Mouse (Mus musculus) CH12F3 (cell line): ENCODE measurements around the gene Cfp.

Source experiments
- in situ Hi-C: fragments of 300-500 bp; cut with MboI; formaldehyde crosslinking; loops from 2 replicates; pipeline ENCODE4 v1.14.3; 2020; ENCODE audit warnings: low sequenced_read_pairs

Cfp gene

DNA sequence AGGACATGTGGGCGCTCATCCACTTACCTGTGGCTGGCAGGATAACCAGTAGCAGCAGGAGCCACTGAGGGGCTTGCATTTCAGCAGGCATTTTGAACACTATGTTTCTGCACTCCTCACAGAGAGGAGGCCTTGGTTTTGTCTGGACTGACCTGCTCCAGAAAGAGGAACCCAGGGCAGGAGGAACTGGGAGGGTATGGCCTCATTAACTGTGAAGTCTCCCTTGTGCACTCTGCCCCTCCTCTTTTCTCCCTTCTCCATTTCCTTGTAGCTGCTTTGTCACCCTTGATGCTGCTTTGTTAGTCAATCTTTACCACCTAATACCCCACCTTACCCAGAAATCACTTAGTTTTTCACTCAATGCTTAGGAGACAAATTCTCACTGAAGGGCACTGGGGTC is at the start of gene Cfp:
Gene Cfp, minus strand, starts transcription at position 192 of the 400 bp plus-strand sequence.
- in situ Hi-C loops: loop anchor here (25.0 kb wide), 2 partner anchors 94 to 269 kb away; partner anchors contain the start of gene Uba1

DNA sequence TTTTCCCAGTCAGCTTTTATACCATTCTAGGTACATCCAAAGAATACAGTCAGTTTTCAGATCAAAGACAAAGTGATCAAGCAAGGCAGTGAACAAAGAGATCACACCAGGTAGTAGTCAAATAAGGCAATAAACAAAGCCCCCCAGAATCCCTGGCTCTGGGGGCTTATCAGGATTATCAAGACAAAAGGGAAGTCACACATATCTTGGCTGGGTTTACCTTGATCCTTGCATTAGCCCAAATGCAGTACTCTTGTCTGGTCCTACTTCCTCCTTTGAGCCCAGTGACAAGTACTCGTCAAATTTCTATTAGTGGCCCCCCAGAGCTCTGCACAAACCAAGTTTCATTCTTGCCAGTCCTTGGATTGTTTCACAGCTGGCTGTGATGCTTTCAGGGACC is 49.5 kb upstream of the Cfp start:
- in situ Hi-C loops: no loop called here

DNA sequence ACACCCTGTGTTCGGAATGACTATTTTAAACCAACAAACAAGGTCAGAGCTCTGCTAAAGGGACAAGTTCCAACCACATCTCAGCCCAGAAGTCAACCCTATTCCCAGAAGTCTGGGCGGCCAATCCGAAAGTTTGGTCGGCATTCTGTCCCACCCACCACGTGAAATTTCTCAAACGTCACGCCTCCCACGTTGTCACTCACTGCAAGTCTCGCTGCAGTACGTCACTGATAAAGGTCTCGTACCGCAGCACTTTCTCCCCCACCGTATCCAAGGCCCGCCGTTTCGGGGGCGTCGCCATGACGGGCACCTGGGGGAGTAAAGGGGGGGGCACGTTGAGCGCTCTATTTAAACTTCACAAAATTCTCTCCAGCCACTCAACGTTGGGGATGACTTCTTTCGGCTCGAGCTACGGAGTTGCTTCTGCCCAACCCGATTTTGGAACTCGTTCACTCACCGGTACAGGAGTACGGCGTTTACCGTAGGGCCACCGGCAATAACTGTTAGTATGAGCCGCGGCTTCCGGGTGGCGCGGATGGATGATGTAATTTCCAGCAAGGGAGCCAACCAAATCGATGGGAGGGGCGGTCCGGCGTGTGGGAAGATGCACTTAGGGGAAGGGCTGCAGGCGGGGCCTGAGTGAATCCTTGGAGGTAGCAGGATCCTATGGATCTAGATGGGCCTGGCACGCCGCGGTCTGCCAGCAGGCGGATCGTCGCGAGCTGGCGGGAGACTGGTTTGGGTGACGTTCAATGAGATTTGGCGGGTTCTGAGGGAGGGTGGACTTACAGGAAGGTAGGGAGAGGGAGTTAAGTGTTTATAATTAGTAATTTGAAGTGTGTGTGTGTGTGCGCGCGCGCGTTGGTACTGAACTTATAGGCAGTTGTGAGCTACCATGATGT is 30.4 kb upstream of the Cfp start, which contains the start of gene Uxt:
Gene Uxt, minus strand, starts transcription at position 541 of the 902 bp plus-strand sequence.
- in situ Hi-C loops: no loop called here

GRCm38 (mm10) chrX:20950191-20950880 is 19.0 kb upstream of the Cfp start, which contains the start of gene Elk1:
Gene Elk1, minus strand, starts transcription at chrX:20950608.
- in situ Hi-C loops: no loop called here

DNA sequence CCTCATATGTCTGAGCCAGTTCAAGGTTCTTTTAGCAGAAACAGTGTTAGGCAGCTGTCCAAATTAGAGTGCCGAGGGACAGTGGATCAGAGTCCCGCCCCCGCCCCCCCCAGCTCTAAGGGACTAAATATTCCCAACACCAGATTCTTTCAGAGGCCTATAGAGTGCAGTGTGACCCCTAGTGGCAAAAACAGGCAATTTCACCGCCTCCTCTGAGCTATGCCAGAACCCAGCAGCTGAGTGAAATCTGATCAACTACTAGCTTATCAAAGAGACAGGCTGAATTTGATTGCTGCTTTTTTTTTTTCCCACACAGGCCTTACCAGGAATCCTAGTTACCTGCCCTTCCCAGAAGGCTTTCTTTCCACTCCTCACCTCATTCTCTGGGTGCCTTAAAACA is 14.7 kb upstream of the Cfp start:
- in situ Hi-C loops: loop anchor here (25.0 kb wide), 2 partner anchors 109 to 284 kb away; partner anchors contain the start of gene Uba1

DNA sequence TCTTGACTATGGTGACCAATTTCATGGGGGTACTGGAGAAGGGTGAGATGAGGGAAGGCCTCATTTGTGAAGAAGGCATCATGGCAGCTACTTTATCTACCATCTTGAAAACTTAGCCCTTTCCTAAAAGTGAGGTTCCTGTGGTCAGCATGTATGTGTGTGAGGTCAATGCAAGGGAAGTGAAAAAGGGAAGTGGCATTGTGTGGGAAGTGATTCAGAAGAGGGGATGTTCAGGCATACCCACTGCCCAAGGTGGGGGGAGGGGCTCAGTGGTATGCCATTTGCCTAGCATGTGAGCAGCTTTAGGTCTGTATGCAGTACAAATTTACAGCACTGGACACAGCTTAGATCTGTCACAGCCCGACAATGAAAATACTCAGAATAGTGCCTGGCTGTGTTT is 608 bp upstream of the Cfp start:
- in situ Hi-C loops: loop anchor here (25.0 kb wide), 2 partner anchors 95 to 270 kb away; partner anchors contain the start of gene Uba1

- in situ Hi-C loops: loop anchor here (25.0 kb wide), 2 partner anchors 93 to 268 kb away; partner anchors contain the start of gene Uba1
Measured at GRCm38 (mm10) chrX:20929859-20930258, 1.5 kb downstream of the Cfp start.

- in situ Hi-C loops: loop anchor here (25.0 kb wide), 2 partner anchors 88 to 263 kb away; partner anchors contain the start of gene Uba1
Measured at GRCm38 (mm10) chrX:20924976-20925375, 6.4 kb downstream of the Cfp start.

DNA sequence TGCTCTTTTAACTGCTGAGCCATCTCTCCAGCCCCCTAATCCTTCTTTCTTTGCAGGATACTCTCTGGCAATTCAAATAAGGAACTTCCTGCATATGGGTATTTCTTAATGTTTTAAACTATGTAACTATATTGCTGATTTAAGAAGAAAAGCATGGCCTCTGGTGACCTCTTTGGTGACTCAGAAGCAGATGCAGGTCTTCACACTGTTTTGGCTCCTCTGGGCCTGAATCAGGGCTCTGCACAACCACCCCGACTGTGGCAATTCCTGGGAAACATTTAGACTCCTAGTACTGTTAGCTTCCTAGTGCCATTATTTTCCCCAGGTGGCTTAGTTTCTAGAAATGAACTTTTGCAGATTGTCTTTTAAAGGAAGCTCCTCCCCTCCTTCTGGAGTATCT is 7.8 kb downstream of the Cfp start:
- in situ Hi-C loops: no loop called here

DNA sequence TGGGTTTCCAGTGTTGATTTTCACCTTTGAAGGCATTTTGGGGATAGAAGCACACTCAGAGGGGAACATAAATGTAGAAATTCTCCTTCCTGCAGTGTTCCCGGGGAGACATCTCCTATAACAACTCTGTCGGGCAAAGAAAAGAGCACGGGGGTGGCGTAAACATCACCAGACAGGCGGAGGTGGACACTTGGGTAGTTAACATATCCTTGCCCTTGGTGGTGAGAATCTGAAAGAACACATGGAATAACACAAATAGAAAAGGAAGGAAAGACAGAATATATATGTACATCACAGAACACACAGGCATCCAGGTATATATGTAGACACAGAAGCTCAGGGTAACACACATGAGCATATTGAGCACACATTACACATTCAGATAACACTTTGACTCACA is 10.0 kb downstream of the Cfp start:
- in situ Hi-C loops: no loop called here

GRCm38 (mm10) chrX:20920844-20921364 is 10.5 kb downstream of the Cfp start, which contains the start of gene Syn1:
Gene Syn1, minus strand, starts transcription at chrX:20921004.
- in situ Hi-C loops: no loop called here

DNA sequence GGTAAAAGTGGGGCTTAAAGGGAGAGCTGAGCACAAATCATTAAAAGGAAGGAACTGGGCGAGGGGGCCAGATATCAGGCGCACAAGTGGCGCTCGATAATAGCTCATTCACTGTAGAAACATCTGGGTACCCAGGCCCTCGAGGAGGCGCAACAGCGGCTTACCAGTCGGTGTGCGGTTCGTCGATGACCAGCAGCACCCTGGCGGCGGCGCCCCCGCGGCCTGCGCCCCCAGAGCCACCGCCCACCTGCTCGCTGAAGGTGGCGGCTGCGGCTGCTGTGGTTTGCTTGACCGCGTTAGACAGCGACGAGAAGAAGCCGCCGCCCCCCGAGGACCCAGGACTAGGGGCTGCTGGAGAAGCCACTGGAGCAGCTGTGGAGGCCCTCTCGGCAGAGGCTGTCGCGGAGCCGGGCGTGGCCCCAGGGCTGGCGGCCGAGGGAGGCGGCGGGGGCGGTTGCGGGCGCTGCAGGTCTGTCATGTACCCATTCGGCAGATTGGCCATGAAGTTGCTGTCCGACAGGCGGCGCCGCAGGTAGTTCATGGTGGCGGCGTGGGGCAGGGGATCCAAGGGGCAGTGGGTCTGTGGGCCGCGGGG is 11.0 kb downstream of the Cfp start:
- in situ Hi-C loops: no loop called here

GRCm38 (mm10) chrX:20915075-20915474 is 16.3 kb downstream of the Cfp start:
- in situ Hi-C loops: no loop called here

DNA sequence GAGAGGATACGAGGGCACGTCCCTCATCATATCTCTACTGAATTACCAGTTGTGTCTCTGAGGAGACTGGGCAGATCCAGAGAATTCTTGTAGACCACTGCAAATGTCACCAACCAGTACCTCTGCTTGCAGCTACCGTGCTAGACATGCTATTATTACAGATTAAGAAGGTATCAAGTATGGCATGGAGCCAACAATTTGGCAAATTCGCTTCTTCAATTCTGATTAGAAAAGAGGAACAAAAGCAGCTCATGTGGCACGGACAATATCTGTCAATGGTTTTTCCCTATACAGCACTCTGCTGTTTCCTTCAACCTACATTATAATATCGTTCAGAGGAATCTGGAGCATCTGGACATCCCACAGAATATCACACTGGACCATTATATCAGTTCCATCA is 17.6 kb downstream of the Cfp start:
- in situ Hi-C loops: no loop called here

GRCm38 (mm10) chrX:20910074-20910473 is 21.3 kb downstream of the Cfp start:
- in situ Hi-C loops: no loop called here
